Mouse (Mus musculus): ENCODE results near the gene Qrich2.

- no peak for TF ChIP-seq CTCF (IDR thresholded peaks at IDR 0.05; ENCODE audit: control insufficient read depth, insufficient read depth, low read length)
- no peak for TF ChIP-seq POLR2A (IDR thresholded peaks at IDR 0.05; ENCODE audit: borderline replicate concordance, control insufficient read depth, low read depth, low read length)
Observed at GRCm38 (mm10) chr11:116418841-116419462, 47.1 kb downstream of the Qrich2 start.

Measured in bone marrow, adult 2 months (tissue).